Mouse (Mus musculus) stomach, postnatal 0 days (tissue): ENCODE data around the gene Chst13. TPM values are rescaled to one million over a fixed set of nuclear protein-coding genes. Genes with fewer than 3 reads are reported as not detected.

Source experiments
- ATAC-seq: fragments of 200-750 bp; cut with Nextera tagmentation; 2 replicates; pipeline ENCODE4 v1.8.0; 2017; ENCODE audit not compliant: low FRiP score, low TSS enrichment
- DNase-seq: peaks from one replicate; pipeline ENCODE4 v3.0.0-alpha.2; 2016; ENCODE audit warnings: low spot score
- H3K27ac ChIP-seq: fragments of 300-500 bp; sonication (generic); replicated peaks from 2 replicates; pipeline ENCODE4 v1.5.1; 2014; ENCODE audit warnings: mild to moderate bottlenecking, control low read depth
- H3K27me3 ChIP-seq: fragments of 300-500 bp; sonication (generic); 2 replicates; pipeline ENCODE4 v1.6.1; 2014; ENCODE audit warnings: low read length; ENCODE audit not compliant: control insufficient read depth, insufficient read depth
- H3K36me3 ChIP-seq: fragments of 300-500 bp; sonication (generic); 2 replicates; pipeline ENCODE4 v1.6.1; 2014; ENCODE audit warnings: low read length, mixed read lengths; ENCODE audit not compliant: control insufficient read depth, insufficient read depth
- H3K4me1 ChIP-seq: fragments of 300-500 bp; sonication (generic); replicated peaks from 2 replicates; pipeline ENCODE4 v1.6.1; 2014; ENCODE audit warnings: antibody characterized with exemption; ENCODE audit not compliant: control insufficient read depth, insufficient read depth
- H3K4me2 ChIP-seq: fragments of 300-500 bp; sonication (generic); replicated peaks from 2 replicates; pipeline ENCODE4 v1.6.1; 2014; ENCODE audit warnings: low read depth, mild to moderate bottlenecking, control low read depth, moderate library complexity
- H3K4me3 ChIP-seq: fragments of 300-500 bp; sonication (generic); 2 replicates; pipeline ENCODE4 v1.5.1; 2014; ENCODE audit warnings: low read depth, low read length, control low read depth
- H3K9ac ChIP-seq: fragments of 300-500 bp; sonication (generic); 2 replicates; pipeline ENCODE4 v1.6.1; 2014; ENCODE audit warnings: mild to moderate bottlenecking, low read length, control low read depth, mixed read lengths
- H3K9me3 ChIP-seq: fragments of 300-500 bp; sonication (generic); 2 replicates; pipeline ENCODE4 v1.6.1; 2016; ENCODE audit warnings: low read length; ENCODE audit not compliant: control insufficient read depth
- CTCF ChIP-seq: IDR thresholded peaks from 2 replicates; pipeline ENCODE4 v1.5.1; 2016; ENCODE audit warnings: antibody characterized with exemption, low read depth, mild to moderate bottlenecking, moderate library complexity
- EP300 ChIP-seq: optimal IDR thresholded peaks from 2 replicates; pipeline ENCODE3; 2016; ENCODE audit warnings: antibody characterized with exemption
- WGBS: fragments of 180-500 bp; shearing (Covaris S2); extraction: QIAGEN DNeasy Blood & Tissue Kit; methylation state at CpG from one replicate; pipeline ENCODE4 v1.1.7; 2014; 5-methylcytosine and 5-hydroxymethylcytosine counted together
- polyA plus RNA-seq: library from polyadenylated mRNA; unstranded; fragments of >200 nt; fragmentation: Nextera tagmentation; extraction: Ambion mirVana; gene quantifications from 2 replicates; pipeline ENCODE4 v1.2.1, GENCODE M21; 2015

Gene Chst13
- polyA plus RNA-seq, 1 experiment from 2014 or later, result 0.87 TPM

- H3K4me1 ChIP-seq, result no peaks in the 10 kb centered on the region
- H3K9me3 ChIP-seq, result no peaks in the 10 kb centered on the region
- ATAC-seq (no peak), DNase-seq (no peak)
- H3K36me3 ChIP-seq, result no peaks in the 10 kb centered on the region
- H3K27ac ChIP-seq, result no peak overlapping the region
- 79% methylated on average over 2 of the region's 2 CpGs for WGBS
- no peaks in the 10 kb centered on the region for H3K27me3 ChIP-seq
- no peak overlapping the region for H3K4me2 ChIP-seq
- no peak overlapping the region for H3K9ac ChIP-seq
- TF ChIP-seq EP300 (no peak), CTCF (0 out of 2 replicates have a peak, but pooled peaks have one; percentile 10)
- H3K4me3 ChIP-seq, result no peak overlapping the region
These were observed 7.3 kb downstream of the Chst13 start for GRCm38 (mm10) chr6:90317510-90318258.

- no peak overlapping the region for H3K9ac ChIP-seq
- DNase-seq (no peak), ATAC-seq (no peak)
- H3K27ac ChIP-seq, result no peak overlapping the region
- H3K36me3 ChIP-seq, result no peaks in the 10 kb centered on the region
- 85% methylated on average over 5 of the region's 5 CpGs for WGBS
- H3K4me2 ChIP-seq, result no peak overlapping the region
- H3K27me3 ChIP-seq, result no peaks in the 10 kb centered on the region
- no peak for TF ChIP-seq CTCF
- TF ChIP-seq EP300, result no peak
- H3K4me3 ChIP-seq, result no peak overlapping the region
- no peaks in the 10 kb centered on the region for H3K4me1 ChIP-seq
- no peaks in the 10 kb centered on the region for H3K9me3 ChIP-seq
These were observed 9.0 kb downstream of the Chst13 start for GRCm38 (mm10) chr6:90315961-90316360.

GRCm38 (mm10) chr6:90308839-90309778 is 15.9 kb downstream of the Chst13 start:
- no peaks in the 10 kb centered on the region for H3K27me3 ChIP-seq
- no peaks in the 10 kb centered on the region for H3K36me3 ChIP-seq
- no peak overlapping the region for H3K9ac ChIP-seq
- H3K4me1 ChIP-seq, result no peaks in the 10 kb centered on the region
- no peak overlapping the region for H3K4me3 ChIP-seq
- TF ChIP-seq CTCF, result no peak
- 84% methylated on average over 87 of the region's 87 CpGs for WGBS
- DNase-seq (no peak), ATAC-seq (no peak)
- H3K27ac ChIP-seq, result no peak overlapping the region
- H3K4me2 ChIP-seq, result no peak overlapping the region
- no peaks in the 10 kb centered on the region for H3K9me3 ChIP-seq

GRCm38 (mm10) chr6:90306315-90306975 is 18.5 kb downstream of the Chst13 start:
- Histone ChIP-seq H3K9me3 (no peaks in the 10 kb centered on the region), H3K4me2 (no peak overlapping the region), H3K4me3 (no peak overlapping the region), H3K36me3 (no peaks in the 10 kb centered on the region), H3K9ac (no peak overlapping the region), H3K27me3 (no peaks in the 10 kb centered on the region), H3K27ac (no peak overlapping the region), H3K4me1 (no peaks in the 10 kb centered on the region)
- 85% methylated on average over 6 of the region's 6 CpGs for WGBS
- DNase-seq (no peak), ATAC-seq (no peak)
- TF ChIP-seq EP300 (no peak), CTCF (no peak)

- no peak for DNase-seq
- Histone ChIP-seq H3K9ac (no peak within 1 kb of the TSS), H3K27me3 (no peaks in the 10 kb centered on the region), H3K4me1 (no peaks in the 10 kb centered on the region), H3K4me3 (no peak within 1 kb of the TSS), H3K4me2 (no peak within 1 kb of the TSS), H3K27ac (no peak within 1 kb of the TSS), H3K36me3 (no peaks in the 10 kb centered on the region), H3K9me3 (no peaks in the 10 kb centered on the region)
- no peak for ATAC-seq
- 89% methylated on average over 1 of the region's 1 CpGs for WGBS
- TF ChIP-seq CTCF (no peak), EP300 (no peak)
These were observed 24.1 kb downstream of the Chst13 start, which contains the start of gene BC048671 for GRCm38 (mm10) chr6:90300919-90301318. TSS of gene BC048671 (plus strand) at chr6:90301219.
